Mouse (Mus musculus) urinary bladder, postnatal 25 days (tissue): Measurements from ENCODE around the gene Kif1c.
A peak's percentile ranks its signal among the peaks of the same experiment; 100 is the strongest.

Source experiments
- DNase-seq: peaks from one replicate; pipeline ENCODE4 v3.0.0; 2022; ENCODE audit warnings: low spot score

The Kif1c gene

DNA sequence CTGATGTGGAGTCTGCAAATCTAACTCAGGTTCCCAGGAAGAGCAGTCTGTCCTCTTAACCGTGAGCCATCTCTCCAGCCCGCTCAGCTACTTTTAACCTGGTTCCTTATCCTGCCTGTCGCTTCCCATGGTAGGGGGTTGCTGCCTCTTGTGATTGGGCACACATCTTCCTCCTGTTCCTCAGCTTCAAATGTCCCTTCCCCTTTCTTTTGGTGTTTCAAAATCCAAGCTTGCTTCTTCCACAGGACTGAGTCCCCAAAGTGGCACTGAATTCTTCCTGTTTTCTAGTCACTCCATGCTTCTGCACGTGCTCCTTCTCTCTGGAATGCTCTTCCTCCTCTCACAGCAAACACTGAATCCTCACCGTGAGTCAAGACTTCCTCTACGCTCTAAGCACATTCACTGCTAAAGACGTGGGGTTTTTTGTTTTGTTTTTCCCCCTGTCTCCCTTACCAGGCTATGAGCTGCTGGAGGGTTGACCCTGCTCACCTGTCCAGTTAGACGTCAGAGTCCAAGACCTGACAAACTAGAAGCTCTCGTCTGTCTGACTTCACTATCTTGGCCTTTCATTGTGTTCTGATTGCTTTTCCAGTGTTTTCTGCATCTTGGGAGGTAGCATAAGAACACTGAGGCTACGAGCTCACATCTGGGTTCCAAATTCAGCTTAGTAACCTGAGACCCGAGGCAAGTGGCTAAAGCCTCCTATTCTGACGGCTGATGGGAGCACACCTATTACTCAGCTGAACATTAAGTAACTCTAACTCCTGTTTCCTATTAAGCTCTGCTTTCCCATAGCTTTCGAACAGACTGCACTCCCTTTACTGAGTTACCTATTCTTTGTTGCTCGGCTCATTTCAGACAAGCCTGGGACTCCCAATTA lies 32.8 kb upstream of the Kif1c start:
- DNase-seq: no peak

- DNase-seq: peak; percentile 59
Measured at GRCm38 (mm10) chr11:70668335-70668770, 32.0 kb upstream of the Kif1c start.

DNA sequence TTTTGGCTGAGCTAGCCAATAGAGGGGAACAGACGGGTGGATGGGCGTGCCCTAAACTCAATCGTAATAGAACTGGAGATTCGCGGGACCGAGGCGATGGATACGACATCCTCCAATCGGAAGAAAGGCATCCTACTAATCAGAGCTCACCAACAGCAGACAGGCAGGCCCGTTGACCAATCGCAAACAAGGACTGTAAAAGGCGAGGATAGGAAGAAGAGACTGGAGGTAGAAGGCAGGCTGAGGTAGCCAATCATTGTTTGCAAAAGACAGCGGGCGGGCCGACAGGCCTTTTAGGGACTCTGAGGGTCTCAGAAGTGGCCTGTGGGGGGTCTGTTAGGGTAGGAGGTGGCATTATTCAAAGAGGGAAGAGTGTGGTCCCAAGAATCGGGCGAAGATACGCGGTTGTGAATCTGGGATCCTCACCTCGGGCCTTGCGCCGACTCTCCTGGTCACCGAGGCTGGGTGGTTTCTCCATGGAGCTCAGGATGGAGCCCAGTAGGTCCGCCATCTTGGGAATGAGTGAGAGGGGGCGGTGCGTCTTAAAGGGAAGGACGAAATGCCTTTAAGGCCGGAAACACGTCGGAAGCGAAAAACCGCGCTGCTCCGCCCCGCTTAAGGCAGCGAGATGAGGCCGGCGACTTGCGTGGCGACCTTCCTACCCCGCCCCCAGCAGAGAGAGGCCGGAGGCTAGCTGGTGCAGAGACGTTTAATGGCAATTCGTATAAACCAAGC lies 31.4 kb upstream of the Kif1c start, which contains the start of gene Spag7:
Gene Spag7 (minus strand): TSS at position 646 of the 735 bp plus-strand sequence.
- DNase-seq: peak; percentile 87

GRCm38 (mm10) chr11:70669582-70670345 lies 30.6 kb upstream of the Kif1c start:
- DNase-seq: peak; percentile 66

DNA sequence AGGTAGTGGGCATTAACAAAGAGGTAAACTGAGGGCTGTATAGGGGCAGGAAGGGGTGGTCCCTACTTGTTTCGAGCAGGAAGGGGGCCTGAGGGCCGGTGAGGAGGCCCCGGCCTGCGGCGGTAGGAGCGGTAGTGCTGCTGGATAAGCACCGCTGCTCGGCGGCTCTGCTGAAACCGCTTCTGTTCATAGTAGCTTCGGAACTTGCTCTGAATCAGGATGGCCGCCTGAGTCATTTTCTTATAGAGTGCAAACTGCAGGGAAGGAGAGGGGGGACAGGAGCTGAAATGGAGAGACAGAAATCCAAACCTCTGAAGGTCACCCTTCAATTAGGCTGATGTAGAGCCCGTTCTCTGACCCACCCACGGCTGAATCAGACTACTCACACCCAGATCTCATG lies 29.9 kb upstream of the Kif1c start:
- DNase-seq: no peak

GRCm38 (mm10) chr11:70671333-70672047 lies 28.9 kb upstream of the Kif1c start:
- no peak for DNase-seq

DNA sequence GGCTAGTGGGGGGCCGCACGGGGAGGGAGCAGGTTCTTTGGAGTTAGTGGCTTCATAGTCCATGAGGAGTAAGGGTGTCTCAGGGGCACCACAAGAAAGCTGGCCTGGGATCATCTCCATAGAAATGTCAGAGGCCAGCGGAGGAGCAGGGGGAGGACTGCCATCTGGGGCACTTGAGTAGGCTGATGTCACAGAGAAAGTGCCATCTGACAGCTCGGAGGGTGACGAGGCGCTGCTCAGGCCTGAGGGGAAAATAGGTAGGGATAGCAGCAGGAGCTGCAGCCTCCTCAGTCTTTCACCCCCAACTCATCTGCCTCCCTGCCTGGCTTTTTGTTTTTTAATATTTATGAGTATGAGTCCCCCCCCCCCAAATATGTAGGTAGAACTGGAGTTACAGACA lies 26.3 kb upstream of the Kif1c start:
- no peak for DNase-seq

GRCm38 (mm10) chr11:70674501-70674900 lies 25.8 kb upstream of the Kif1c start:
- no peak for DNase-seq

GRCm38 (mm10) chr11:70678092-70678491 lies 22.3 kb upstream of the Kif1c start:
- DNase-seq: no peak

DNA sequence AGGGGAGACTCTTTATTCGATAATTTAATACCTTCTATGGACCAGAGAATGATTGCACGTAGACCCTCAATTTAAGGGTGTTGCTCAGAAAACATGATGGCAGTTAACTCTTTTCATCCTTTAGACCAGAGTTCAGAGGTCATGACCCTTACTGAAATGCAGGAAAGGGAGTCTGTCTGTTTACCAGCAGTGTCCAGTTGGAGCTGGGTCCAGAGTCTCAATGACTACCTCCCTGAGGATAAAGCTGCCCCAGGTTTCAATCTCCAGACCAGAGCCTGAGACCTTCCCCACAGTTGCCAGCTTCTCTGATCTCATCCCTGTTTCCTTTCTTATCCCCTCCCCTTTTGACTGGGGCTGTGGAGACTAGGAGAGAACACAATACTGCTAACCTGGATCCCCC lies 21.8 kb upstream of the Kif1c start:
- no peak for DNase-seq

DNA sequence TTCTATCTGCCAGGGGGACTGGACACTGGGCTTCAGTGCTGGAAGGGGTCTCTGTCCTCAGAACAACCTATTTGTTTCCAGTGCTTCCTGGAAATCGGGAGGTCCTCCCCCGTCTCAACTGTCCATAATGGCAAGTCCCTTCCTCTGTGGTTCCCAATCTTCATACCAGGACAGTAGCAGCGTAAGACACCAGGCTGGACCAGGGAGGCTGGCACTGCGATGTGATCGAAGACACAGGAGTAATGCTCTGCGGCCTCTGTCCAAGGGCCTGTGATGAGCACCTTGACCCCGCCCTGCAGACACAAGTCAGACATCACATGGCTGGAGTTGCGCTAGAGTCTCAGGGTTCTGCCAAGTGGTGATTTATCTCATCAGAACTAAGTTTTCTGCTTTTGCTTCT lies 21.0 kb upstream of the Kif1c start:
- no peak for DNase-seq

DNA sequence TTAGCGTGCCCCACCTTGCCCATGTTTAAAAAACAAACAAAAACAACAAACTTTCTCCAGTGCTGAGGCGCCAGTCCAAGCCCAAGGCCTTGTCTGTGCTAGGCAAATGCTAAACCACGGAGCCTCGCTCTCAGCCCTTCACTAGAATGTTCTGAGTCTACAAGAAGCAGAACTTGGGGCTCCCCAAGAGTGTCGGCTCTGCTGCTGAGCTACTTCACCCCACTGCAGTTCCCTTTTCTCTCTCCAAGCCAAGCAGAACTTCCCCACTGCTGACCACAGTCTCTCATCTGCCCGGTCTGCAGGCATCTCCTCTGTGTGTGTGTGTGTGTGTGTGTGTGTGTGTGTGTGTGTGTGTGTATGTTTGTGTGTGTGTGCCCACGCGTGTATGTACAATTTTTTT lies 20.5 kb upstream of the Kif1c start:
- DNase-seq: no peak

DNA sequence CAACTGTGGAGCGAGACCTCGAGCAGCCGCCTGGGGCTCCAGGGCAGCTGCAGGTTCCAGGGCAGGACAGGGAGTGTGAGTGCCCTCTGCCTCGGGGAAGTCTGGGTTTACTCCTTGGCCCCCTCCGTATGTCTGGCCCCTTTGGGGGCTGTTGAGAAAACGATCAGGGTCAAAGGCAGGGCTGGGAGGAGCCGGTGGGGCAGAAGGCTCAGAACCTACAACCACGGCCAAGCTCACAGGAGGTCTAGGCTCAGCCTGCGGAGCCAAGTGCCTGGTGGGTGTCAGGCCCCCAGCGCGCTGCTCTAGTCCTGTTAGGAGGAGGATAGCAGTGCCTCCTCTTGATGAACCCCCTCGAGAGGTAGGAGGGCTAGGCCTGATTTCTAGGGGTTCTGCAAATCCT lies 19.2 kb upstream of the Kif1c start:
- no peak for DNase-seq

- no peak for DNase-seq
Measured at GRCm38 (mm10) chr11:70681897-70682581, 18.3 kb upstream of the Kif1c start.

GRCm38 (mm10) chr11:70683640-70684039 lies 16.7 kb upstream of the Kif1c start:
- no peak for DNase-seq

DNA sequence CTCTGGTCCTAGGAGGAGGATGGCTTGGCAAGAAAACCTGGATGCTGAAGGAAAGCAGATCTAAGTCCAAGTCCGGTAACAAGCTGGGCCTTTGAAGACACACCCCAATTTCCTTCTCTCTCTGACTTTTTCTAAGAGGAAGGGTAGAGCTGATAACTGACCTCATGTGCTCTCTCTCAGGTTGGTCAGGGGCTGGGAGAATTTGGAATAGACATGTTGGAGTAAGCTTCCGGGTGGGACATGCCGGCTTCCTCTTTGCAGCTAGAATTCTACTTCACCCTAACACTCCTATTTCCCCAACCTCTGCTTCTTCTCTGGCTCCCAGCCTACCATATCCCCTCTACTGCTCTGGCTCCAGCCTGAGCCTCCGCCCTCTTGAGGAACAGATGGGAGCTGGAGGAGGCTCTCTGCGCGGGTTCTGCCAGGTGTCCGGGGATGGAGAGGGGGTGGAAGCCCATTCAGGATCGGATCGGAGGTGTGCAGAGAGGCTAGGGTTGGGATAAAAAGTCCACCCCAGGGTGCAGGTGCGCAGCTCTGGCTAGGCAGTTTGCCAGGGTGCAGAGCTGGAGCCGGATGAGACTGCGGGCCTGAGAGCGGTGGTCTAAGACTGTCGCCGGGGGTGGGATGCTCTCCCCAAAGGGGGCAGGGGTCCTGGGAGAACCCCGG lies 13.3 kb upstream of the Kif1c start:
- no peak for DNase-seq

GRCm38 (mm10) chr11:70687601-70688199 lies 12.6 kb upstream of the Kif1c start, which contains the start of gene Camta2:
TSS of gene Camta2 (minus strand) at chr11:70688105.
- DNase-seq: peak; percentile 87

- no peak for DNase-seq
Measured at GRCm38 (mm10) chr11:70688372-70688771, 12.0 kb upstream of the Kif1c start.

GRCm38 (mm10) chr11:70689578-70689977 lies 10.8 kb upstream of the Kif1c start:
- no peak for DNase-seq

GRCm38 (mm10) chr11:70693504-70693903 lies 6.8 kb upstream of the Kif1c start:
- no peak for DNase-seq
